Mouse (Mus musculus): ENCODE data around the gene Daam1. TPM values are rescaled to one million over a fixed set of nuclear protein-coding genes. Genes with fewer than 3 reads are reported as not detected.
"Not testable (repeated sequence)": the region's sequence is repeated elsewhere in the genome, so short reads cannot be mapped to it uniquely, and the experiment has no call there.

The Daam1 gene
- polyA plus RNA-seq, 1 experiment from 2014 or later: 18.2 TPM

DNA sequence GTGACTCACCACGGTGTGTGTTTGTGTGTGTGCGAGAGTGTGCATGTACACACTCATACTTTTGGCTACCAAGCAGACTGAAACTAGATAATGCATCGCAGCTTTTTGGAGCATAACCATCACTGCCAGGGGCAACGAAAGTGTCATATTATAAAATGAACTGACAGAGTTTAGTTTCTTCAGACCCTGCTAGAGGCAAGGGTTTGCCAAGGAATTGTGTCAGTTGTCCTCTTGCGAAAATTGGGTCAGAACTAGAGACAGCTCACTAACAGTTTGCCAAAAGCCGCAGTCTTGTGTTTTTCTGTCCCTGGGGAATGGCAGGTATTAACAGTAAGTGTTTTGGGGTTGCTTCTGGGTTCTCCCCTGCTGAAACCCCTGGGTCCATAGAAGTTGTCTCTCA lies 5.9 kb downstream of the Daam1 start:
- H3K4me1 ChIP-seq: peaks cover 66% of the 10 kb centered on the region
- H3K27me3 ChIP-seq: no peaks in the 10 kb centered on the region
- no peak overlapping the region for H3K9ac ChIP-seq
- no peaks in the 10 kb centered on the region for H3K36me3 ChIP-seq (replicated peaks)
- H3K27ac ChIP-seq: no peak overlapping the region
- ATAC-seq (ENCODE audit: low FRiP score): no peak
- WGBS: 92% methylated on average over 6 of the region's 6 CpGs
- no peak overlapping the region for H3K4me2 ChIP-seq
- no peak overlapping the region for H3K4me3 ChIP-seq (replicated peaks)
- no peaks in the 10 kb centered on the region for H3K9me3 ChIP-seq

DNA sequence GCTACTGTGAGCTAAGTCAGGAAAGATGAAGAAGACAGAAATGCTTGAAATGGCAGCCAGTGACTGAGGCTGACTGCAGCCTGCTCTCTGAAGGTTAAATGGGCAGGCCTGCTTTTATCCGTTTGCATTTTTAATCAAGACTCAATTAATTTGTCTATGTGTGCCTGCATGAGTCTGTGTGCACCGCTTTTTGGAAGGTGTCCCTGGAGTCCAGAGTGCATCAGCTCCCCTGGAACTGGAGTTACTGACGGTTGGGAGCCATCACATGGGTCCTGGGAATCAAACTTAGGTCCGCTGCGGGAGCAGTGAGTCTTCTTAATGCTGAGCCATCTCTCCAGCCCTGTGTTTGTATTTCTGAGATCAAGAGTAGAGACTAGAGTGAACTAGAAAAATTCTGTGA lies 6.7 kb downstream of the Daam1 start:
- Histone ChIP-seq H3K4me1 (peaks cover 63% of the 10 kb centered on the region), H3K27ac (no peak overlapping the region), H3K27me3 (no peaks in the 10 kb centered on the region), H3K4me3 (replicated peaks) (no peak overlapping the region), H3K9ac (no peak overlapping the region), H3K36me3 (replicated peaks) (no peaks in the 10 kb centered on the region), H3K9me3 (no peaks in the 10 kb centered on the region), H3K4me2 (no peak overlapping the region)
- WGBS: 88% methylated on average over 5 of the region's 5 CpGs
- no peak for ATAC-seq (ENCODE audit: low FRiP score)

DNA sequence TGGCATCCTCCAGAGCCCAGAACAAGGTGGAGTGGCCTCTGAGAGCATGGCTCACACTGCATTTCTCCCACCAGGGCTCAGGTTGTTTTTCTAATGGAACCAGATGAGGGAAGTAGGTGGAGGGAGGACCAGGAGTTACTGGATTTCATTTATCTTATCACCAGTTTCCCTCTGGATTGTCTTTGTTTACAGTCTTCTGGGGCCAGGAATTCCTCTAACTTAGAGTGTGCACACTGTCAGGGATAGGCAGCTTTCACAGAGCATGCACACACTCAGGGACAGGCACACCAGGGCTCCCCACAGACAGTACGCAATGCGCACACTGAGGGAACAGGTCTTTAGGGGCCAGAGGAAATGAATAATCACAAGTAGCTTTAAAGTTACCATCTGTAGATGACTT lies 7.4 kb downstream of the Daam1 start:
- 90% methylated on average over 2 of the region's 2 CpGs for WGBS

GRCm38 (mm10) chr12:71839653-71840052 lies 8.8 kb downstream of the Daam1 start:
- no peak for ATAC-seq (ENCODE audit: low FRiP score)
- Histone ChIP-seq H3K9ac (no peak overlapping the region), H3K9me3 (no peaks in the 10 kb centered on the region), H3K27ac (no peak overlapping the region), H3K27me3 (no peaks in the 10 kb centered on the region), H3K36me3 (replicated peaks) (no peaks in the 10 kb centered on the region), H3K4me3 (replicated peaks) (no peak overlapping the region), H3K4me2 (no peak overlapping the region), H3K4me1 (peaks cover 52% of the 10 kb centered on the region)
- 72% methylated on average over 3 of the region's 3 CpGs for WGBS

More for the DNA sequence above, 7.4 kb downstream of the Daam1 start:
- no peak overlapping the region for H3K27ac ChIP-seq
- no peaks in the 10 kb centered on the region for H3K27me3 ChIP-seq
- no peak overlapping the region for H3K4me2 ChIP-seq
- H3K4me1 ChIP-seq: peaks cover 59% of the 10 kb centered on the region
- no peak for ATAC-seq (ENCODE audit: low FRiP score)
- no peak overlapping the region for H3K4me3 ChIP-seq (replicated peaks)
- no peaks in the 10 kb centered on the region for H3K36me3 ChIP-seq (replicated peaks)
- H3K9ac ChIP-seq: no peak overlapping the region
- H3K9me3 ChIP-seq: no peaks in the 10 kb centered on the region

DNA sequence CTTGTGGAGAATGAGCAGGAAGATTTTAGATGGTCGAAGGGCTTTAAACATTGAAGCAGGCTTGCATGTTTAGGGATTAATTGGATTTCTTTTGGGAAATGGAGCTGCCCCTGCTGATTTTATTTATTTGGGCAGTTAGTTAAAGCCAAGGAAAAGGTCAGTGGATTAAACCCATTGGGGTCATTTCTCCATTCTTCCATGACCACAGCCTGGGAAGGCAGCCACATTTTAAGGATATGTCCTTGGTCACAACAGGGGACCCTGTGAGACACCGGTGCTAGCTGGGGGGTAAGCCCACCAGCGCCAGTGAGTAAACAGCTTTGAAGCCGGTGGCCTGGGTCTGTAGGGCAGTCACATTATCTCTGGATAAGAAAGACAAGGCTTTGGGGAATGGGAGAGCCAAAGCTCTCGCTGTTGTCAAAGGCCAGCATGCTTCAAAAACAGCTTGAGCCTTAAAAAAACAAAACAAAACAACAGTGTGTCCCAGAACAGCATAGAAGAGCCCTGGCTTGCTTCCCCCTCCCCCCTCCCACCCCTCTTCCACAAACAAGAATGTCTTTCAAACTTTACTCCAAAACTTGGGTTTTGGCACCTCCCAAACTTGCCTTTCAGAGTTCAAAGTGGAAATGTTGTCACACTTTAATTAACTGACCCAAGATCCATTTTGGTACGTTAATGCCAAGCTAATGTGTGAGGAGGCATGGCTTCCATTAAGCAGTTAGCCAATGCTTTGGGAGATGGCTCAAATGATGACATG lies 9.7 kb downstream of the Daam1 start:
- 10% methylated on average over 6 of the region's 6 CpGs for WGBS
- Histone ChIP-seq H3K36me3 (replicated peaks) (no peaks in the 10 kb centered on the region), H3K9me3 (no peaks in the 10 kb centered on the region), H3K27ac (no peak overlapping the region), H3K9ac (no peak overlapping the region), H3K4me2 (no peak overlapping the region), H3K4me1 (peaks cover 47% of the 10 kb centered on the region), H3K4me3 (replicated peaks) (no peak overlapping the region), H3K27me3 (no peaks in the 10 kb centered on the region)
- no peak for ATAC-seq (ENCODE audit: low FRiP score)

DNA sequence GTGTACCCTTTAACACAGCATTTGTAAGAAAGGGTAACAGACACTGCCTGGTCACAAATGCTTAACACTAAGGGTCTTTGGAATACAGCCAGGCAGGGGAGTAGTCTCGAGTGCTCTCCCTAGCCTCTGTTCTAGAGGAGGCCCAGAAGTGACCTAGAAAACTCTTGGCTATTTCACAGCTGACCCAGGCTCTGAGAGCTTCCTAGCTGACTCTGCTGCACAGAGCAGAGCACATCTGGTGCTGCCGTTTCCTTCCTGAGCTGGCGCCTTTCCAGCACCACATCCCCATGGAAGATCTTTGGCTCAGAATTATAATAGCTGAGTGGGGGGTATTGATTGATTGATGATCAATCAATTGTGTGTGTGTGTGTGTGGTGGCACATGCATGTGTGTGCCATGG lies 11.1 kb downstream of the Daam1 start:
- H3K36me3 ChIP-seq (replicated peaks): no peaks in the 10 kb centered on the region
- H3K27ac ChIP-seq: no peak overlapping the region
- H3K4me3 ChIP-seq (replicated peaks): no peak overlapping the region
- peaks cover 44% of the 10 kb centered on the region for H3K4me1 ChIP-seq
- ATAC-seq (ENCODE audit: low FRiP score): no peak
- WGBS: 73% methylated on average over 3 of the region's 3 CpGs
- H3K9me3 ChIP-seq: no peaks in the 10 kb centered on the region
- no peaks in the 10 kb centered on the region for H3K27me3 ChIP-seq
- H3K9ac ChIP-seq: no peak overlapping the region
- no peak overlapping the region for H3K4me2 ChIP-seq

DNA sequence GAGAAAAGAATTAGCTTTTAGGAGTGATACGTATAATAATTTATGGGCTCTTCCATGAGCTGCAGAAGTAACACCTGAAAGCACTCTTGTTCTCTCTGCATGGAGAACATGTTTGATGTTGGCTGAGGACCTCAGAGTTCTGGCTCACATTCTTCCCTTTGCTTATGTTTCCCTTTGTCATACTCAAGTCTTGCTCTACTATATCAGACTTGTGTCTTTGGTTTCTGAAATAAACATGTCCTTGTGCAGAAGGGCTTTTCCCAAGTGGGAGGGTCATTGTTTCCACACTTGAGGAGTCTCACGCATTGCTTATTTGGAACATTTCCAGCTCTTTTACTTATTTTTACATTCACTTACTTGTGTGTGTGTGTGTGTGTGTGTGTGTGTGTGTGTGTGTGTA lies 11.7 kb downstream of the Daam1 start:
- H3K36me3 ChIP-seq (replicated peaks): no peaks in the 10 kb centered on the region
- 86% methylated on average over 2 of the region's 2 CpGs for WGBS
- ATAC-seq (ENCODE audit: low FRiP score): no peak

DNA sequence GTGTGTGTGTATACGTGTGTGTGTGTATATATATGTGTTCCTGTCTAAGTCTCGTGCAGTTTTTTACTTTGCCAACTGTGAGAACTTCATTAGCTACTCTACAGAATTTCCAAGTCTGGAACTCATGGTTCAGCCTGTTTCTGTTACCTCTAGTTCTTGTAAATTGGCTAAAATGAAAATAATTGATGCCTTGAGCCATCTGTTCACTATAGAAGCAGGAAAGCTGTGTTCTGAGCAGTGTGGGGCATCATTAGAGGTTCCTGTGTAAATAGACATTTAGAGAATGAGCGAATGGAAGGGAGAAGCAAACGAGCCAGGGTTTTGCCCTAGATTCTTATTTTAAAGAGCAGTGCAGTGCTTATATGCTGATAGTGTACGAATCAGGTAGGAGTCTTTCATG lies 14.6 kb downstream of the Daam1 start:
- Histone ChIP-seq H3K9me3 (no peaks in the 10 kb centered on the region), H3K9ac (no peak overlapping the region), H3K27ac (no peak overlapping the region), H3K36me3 (replicated peaks) (no peaks in the 10 kb centered on the region), H3K27me3 (no peaks in the 10 kb centered on the region), H3K4me3 (replicated peaks) (no peak overlapping the region), H3K4me1 (peaks cover 12% of the 10 kb centered on the region), H3K4me2 (no peak overlapping the region)
- ATAC-seq (ENCODE audit: low FRiP score): no peak
- WGBS: 63% methylated on average over 5 of the region's 5 CpGs

More for the DNA sequence above, 11.7 kb downstream of the Daam1 start:
- no peaks in the 10 kb centered on the region for H3K9me3 ChIP-seq
- H3K4me2 ChIP-seq: no peak overlapping the region
- H3K9ac ChIP-seq: no peak overlapping the region
- peaks cover 38% of the 10 kb centered on the region for H3K4me1 ChIP-seq
- no peaks in the 10 kb centered on the region for H3K27me3 ChIP-seq
- H3K4me3 ChIP-seq (replicated peaks): no peak overlapping the region
- no peak overlapping the region for H3K27ac ChIP-seq

- H3K9me3 ChIP-seq; H3K27me3 ChIP-seq; H3K4me1 ChIP-seq; H3K4me2 ChIP-seq; H3K27ac ChIP-seq; ATAC-seq (ENCODE audit: low FRiP score); H3K9ac ChIP-seq; H3K4me3 ChIP-seq (replicated peaks); H3K36me3 ChIP-seq (replicated peaks): not testable (repeated sequence)
- WGBS: 88% methylated on average over 4 of the region's 4 CpGs
These were observed 15.5 kb downstream of the Daam1 start for GRCm38 (mm10) chr12:71846416-71846815.

DNA sequence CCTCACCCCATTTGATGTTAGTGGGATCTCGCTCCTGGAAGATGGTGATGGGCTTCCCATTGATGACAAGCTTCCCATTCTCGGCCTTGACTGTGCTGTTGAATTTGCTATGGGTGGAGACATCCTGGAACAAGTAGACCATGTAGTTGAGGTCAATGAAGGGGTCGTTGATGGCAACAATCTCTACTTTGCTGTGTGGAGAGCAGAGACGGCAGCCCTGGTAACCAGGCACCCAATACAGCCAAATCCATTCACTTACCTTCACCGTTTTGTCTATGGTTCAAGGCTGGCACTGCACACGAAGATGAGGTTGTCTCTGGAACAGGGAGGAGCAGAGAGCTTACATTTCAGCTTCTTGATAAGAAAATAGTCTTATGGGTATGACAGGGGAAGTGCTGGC lies 16.1 kb downstream of the Daam1 start:
- H3K4me1 ChIP-seq: not testable (repeated sequence)

DNA sequence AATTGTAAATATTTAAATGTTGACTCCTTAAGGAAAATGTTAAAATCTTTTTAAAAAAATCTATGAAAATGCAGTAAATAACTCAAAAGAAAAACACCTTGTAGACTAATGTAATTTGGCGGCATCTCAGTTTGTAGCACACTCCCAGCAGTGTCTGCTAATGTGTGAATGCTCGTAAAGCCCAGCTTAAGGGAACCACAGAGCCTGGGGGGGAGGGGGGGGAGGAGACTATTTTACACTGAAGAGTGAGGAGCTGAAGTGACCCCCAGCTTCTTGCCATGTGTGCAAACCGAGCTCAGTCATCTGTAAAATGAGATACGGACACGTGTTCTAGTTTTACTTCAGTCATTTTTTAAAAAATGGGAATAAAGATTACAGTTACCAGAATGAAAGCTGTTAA lies 16.7 kb downstream of the Daam1 start:
- Histone ChIP-seq H3K27ac (no peak overlapping the region), H3K4me2 (no peak overlapping the region), H3K9me3 (no peaks in the 10 kb centered on the region), H3K36me3 (replicated peaks) (no peaks in the 10 kb centered on the region), H3K4me3 (replicated peaks) (no peak overlapping the region), H3K9ac (no peak overlapping the region), H3K4me1 (0 out of 2 replicates have a peak, but pooled peaks cover under 1% of the 10 kb centered on the region), H3K27me3 (no peaks in the 10 kb centered on the region)
- no peak for ATAC-seq (ENCODE audit: low FRiP score)
- WGBS: 66% methylated on average over 5 of the region's 5 CpGs

More for the DNA sequence above, 16.1 kb downstream of the Daam1 start:
- not testable (repeated sequence) for H3K9me3 ChIP-seq; H3K9ac ChIP-seq; H3K4me2 ChIP-seq; H3K27me3 ChIP-seq; ATAC-seq (ENCODE audit: low FRiP score); H3K36me3 ChIP-seq (replicated peaks); H3K4me3 ChIP-seq (replicated peaks); H3K27ac ChIP-seq
- 92% methylated on average over 6 of the region's 6 CpGs for WGBS

DNA sequence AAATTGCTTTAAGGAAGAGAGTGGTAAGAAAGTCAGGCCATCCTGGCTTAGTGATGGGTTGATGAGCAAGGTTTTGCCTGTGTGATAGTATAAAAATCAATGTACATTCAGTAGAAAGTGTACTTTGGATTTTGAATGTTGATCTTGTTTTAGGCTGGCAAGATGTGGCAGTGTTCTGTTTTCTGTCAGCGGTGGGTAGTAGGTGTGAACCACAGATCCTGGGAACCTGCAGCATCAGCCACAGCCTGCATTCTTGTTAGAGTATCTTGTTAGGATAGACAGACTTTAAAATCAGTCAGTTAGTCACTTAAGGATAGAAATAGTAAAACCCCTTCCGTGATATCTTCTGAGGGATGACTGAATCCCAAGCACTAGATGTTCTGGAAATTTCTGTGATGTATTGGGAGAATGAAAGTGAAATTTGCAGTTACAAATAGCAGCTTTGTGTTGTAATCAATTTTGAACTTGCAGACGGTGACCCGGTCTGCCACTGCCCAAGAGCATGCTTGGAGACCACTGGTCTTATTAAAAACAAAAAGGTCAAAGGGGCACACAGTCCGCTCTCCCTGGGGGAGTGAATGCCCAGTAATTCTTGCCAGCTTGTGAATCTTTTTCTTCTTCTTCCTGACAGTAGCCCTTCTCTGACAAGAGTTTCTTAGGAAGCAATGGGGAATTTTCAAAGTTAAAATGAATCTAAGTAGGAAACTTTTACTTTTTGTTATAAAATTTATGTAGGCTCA lies 17.3 kb downstream of the Daam1 start:
- Histone ChIP-seq H3K4me1 (no peaks in the 10 kb centered on the region), H3K27ac (no peak overlapping the region), H3K36me3 (replicated peaks) (no peaks in the 10 kb centered on the region), H3K4me2 (no peak overlapping the region), H3K27me3 (no peaks in the 10 kb centered on the region), H3K9me3 (no peaks in the 10 kb centered on the region), H3K9ac (no peak overlapping the region), H3K4me3 (replicated peaks) (no peak overlapping the region)
- 79% methylated on average over 5 of the region's 5 CpGs for WGBS
- no peak for ATAC-seq (ENCODE audit: low FRiP score)

- no peaks in the 10 kb centered on the region for H3K36me3 ChIP-seq (replicated peaks)
- H3K27me3 ChIP-seq: no peaks in the 10 kb centered on the region
- H3K4me3 ChIP-seq (replicated peaks): no peak overlapping the region
- WGBS: 95% methylated on average over 7 of the region's 7 CpGs
- no peaks in the 10 kb centered on the region for H3K9me3 ChIP-seq
- no peak overlapping the region for H3K4me2 ChIP-seq
- no peak overlapping the region for H3K27ac ChIP-seq
- no peak overlapping the region for H3K9ac ChIP-seq
- H3K4me1 ChIP-seq: 0 out of 2 replicates have a peak, but pooled peaks cover under 1% of the 10 kb centered on the region
- ATAC-seq (ENCODE audit: low FRiP score): no peak
These were observed 18.2 kb downstream of the Daam1 start for GRCm38 (mm10) chr12:71849051-71849450.
